Mouse (Mus musculus) C2C12 (cell line): ENCODE data around the gene Fam169b.

ENCODE experiments used
- CEBPB ChIP-seq: IDR thresholded peaks from one replicate; pipeline ENCODE4 v1.6.1; 2011; ENCODE audit warnings: low read depth, mild to moderate bottlenecking, control low read depth, moderate library complexity
- CTCF ChIP-seq: IDR thresholded peaks from one replicate; pipeline ENCODE4 v1.5.1; 2011; ENCODE audit not compliant: control insufficient read depth, insufficient read depth, insufficient read length
- FOSL1 ChIP-seq: IDR thresholded peaks from one replicate; pipeline ENCODE4 v1.8.0; 2011; ENCODE audit warnings: mild to moderate bottlenecking, low read length; ENCODE audit not compliant: poor library complexity, insufficient read depth, severe bottlenecking
- MAX ChIP-seq: IDR thresholded peaks from one replicate; pipeline ENCODE4 v1.6.1; 2011; ENCODE audit warnings: mild to moderate bottlenecking, control low read depth
- MYOD1 ChIP-seq: IDR thresholded peaks from one replicate; pipeline ENCODE4 v1.6.1; 2011; ENCODE audit warnings: low read depth; ENCODE audit not compliant: control insufficient read depth, insufficient read length
- USF1 ChIP-seq: IDR thresholded peaks from one replicate; pipeline ENCODE4 v1.6.1; 2011; ENCODE audit warnings: low read depth, mild to moderate bottlenecking, control low read depth, moderate library complexity

DNA sequence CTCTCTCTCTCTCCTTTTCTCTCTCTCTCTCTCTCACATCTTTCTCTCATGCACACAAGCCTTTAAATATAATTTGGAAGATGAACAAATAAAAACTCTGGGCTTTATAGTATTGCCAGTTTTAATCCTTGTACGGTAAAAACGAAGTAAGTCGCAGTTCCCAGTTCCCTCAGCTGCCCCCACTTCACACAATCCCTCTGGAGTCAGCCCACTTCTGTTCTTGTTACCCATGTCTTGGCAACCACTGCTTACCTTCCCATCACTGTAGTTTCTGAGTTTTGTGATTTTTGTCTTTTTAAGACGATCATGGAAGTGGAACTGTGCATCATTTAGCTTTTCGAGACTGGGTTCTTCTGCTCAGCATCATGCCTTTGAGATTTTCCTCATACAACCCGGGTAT, 65.0 kb downstream of the Fam169b start:
- TF ChIP-seq CTCF (no peak), USF1 (no peak), CEBPB (no peak), MAX (no peak), MYOD1 (no peak), FOSL1 (no peak)
